Mouse (Mus musculus): ENCODE results near the gene Herpud1.
"Not testable (repeated sequence)": the region's sequence is repeated elsewhere in the genome, so short reads cannot be mapped to it uniquely, and the experiment has no call there.

The Herpud1 gene

DNA sequence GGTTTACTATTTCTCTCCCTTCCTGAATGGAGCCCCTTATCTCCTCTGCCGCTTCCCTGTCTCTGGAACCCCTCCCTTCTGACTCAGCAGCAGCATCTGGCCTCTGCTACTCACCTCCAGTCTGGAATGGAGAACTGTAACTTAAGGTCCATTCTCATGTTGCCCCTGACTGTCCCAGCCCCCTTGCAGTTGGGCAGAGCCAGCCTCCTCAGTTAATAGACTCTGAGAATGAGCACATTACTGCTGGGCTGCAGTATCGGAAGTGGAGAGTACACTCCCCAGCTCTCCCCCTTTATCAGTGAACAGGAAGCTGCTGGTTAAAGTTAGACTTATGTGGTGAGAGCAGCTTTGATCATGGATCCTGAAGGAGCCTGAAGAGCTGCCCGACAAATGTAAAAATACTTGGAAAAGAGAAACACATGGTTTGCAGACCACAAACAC, 10.7 kb upstream of the Herpud1 start:
- no peak for DNase-seq (ENCODE audit: low spot score in 2 of 2)

DNA sequence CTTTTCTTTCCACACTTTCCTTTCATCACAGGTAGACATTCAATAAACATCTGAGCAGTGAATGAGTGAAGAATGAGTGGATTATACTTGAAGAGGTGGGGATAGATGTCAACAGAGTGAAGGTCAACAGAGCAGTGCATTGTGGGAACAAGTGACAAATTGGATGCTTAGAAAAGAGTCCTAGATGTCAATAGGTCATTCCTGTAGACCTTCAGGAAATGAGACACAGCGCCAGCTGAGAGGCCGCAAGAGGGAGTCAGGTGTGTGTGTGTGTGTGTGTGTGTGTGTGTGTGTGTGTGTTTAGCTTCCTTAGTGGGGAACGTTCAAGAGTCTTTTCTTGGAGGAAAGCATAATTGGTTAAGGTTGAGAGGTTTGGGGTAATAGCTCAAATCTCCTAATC, 10.1 kb upstream of the Herpud1 start:
- no peak for DNase-seq (ENCODE audit: low spot score in 2 of 2)

DNA sequence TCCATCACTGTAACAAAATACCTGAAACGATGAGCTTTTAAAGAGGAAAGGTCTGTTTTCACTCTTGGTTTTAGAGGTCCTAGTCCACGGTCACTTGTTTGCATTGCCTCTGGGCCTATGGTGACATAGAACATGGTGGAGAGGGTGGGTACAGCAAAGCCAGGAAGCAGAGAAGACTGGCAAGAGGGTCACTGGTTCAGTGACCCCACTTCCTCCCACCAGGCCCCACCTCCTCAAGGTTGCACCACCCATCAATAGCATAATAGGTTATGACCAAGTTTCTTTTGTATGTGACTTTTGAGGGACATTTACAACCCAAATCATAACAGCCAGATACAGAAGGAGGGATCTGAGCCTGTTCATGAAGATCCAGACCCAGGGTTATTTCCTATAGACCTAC, 9.7 kb upstream of the Herpud1 start:
- DNase-seq (ENCODE audit: low spot score in 2 of 2) = no peak

DNA sequence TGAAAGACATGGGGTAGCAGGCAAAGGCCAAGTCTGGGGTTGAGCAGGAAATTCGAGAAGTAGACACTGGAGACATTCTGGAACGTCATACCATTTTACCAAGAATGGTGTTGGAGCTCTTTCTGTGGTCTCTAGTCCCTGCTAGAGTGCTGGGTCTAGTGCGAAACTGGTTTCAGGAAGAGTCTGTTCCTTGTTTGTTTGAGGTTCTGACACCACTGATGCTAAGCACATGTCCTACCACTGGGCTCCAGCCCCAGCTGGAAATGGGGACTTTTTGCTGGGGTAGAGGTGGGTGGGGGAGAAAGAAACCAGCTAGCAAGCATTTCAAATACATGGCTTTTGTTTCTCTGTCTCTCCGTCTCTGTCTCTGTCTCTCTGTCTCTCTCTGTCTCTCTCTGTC, 9.2 kb upstream of the Herpud1 start:
- no peak for DNase-seq (ENCODE audit: low spot score in 2 of 2)

DNA sequence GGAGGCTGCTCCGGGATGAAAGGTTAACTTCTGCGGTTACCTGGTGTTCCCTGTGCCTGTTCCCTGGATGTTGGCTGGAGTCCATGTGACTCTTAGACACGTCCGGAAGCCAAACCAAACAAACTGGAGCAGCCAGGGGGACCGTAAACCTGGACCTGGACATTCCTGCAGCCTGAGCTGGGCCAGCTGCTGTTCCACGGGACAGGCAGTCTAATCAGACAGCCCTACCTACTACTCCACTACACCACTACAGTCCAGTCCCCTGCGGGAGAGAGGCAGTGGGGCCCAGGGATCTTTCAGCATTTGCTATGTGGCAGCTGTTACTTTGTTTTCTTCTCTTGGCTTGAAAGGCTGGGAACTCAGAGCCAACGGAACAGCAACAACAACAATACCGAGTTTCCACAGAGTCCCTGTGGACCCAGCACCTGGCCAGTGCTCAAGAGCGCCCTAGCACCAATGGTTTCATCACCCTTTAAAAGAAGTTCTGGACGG, 8.5 kb upstream of the Herpud1 start:
- peak; percentile 51 to 59 for DNase-seq (ENCODE audit: low spot score in 2 of 2)

DNA sequence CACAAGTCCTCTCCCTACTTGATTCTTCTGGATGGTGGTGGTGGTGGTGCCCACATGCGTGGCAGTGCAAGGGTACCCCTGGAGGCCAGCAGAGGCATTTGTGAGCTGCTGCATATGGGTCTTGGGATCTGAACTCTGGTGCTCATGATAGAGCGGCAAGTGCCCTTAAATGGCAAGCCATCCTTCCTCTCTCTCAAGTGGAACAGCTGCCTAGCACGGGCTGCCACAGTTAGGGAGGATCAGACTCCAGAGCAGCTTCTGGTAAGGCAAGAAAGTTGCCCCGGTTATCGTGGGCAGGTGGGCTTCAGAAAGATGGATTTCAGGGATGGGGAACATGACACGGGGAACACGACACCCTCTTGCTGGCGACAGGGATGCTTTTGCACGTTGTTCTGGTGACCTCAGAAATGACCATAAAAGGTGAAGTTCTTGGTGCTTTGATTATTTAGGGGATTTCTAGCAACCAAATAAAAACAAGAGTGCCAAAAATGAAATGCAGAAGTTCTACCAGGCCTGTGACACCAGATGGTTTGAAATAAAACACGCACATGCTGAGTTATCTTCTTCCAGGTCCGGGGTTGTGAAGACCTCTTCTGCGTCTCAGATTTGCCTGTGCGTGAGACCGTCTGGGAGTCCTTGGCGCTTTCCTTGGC, 7.3 kb upstream of the Herpud1 start:
- no peak for DNase-seq (ENCODE audit: low spot score in 2 of 2)

DNA sequence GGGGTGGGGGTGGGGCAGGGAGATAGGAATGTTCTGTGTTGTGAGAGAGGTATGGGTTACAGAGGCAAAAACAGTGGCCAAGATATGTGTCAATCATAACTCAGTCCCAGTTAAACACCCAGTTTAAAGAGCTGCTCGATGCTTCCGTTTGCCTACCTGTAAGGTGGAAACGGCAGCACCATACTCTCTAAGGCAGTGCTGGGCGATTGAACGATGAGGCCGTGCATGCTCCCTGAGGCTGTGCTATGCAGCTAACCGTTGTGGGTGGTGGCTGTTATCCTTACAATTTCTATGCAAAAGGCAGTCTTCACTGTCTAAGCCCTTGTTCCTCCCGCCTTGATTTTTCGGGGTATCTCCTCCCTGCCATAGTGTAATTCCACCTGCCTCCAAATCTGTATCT, 6.6 kb upstream of the Herpud1 start:
- no peak for DNase-seq (ENCODE audit: low spot score in 2 of 2)

DNA sequence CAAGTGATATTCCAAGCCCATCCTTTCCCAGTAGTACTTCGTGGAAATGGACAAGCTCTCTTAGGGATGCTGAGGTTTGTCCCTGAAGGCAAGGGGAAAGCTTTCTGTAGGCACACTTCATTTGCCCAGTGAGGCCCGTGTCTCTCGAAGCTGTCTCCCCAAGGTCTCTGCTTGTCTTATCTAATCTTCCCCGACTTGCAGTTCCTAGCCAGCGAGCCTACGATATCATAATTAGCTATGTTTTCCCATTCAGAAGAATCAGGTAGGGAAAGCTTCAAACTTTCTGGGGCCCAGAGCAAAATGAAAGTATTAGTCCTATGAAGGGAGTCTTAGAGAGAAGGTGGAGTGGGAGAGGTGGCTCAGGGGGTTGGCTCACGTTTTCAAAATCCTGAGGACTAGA, 2.1 kb upstream of the Herpud1 start:
- DNase-seq (ENCODE audit: low spot score in 2 of 2) = no peak

DNA sequence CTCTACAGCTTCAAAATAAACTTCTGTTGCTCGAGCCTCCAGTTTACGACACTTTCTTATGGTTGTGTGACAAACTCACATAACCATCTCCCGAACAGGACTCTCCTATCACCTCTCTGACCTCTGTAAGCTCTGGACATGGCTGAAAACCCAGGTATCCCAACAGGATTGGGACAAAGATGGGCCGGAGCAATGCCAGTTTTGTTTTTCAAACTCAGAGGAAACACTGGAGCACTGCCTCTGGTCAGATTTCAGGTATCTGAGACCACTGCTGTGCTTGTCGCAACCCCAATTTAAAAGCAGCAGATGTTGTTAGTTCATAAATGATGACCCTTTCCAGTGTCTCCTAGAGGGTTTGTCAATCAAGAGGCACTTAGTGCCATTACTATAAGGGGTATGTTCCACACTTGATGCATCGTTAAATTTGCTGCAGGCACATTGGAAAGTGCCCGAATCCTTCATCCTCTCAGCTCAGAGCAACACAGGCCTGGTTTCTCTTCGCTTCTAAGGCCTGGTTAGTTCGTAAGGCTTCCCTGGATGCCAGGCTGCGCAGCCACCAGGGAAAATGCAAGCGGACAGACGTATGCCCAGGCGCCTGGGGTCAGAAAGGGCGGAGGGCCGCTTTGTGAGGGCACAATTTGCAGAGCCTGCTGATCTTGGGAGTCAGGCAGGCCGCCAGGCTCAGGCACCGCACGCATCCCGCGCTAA, 578 bp upstream of the Herpud1 start:
- DNase-seq (ENCODE audit: low spot score in 2 of 2) = no peak

DNA sequence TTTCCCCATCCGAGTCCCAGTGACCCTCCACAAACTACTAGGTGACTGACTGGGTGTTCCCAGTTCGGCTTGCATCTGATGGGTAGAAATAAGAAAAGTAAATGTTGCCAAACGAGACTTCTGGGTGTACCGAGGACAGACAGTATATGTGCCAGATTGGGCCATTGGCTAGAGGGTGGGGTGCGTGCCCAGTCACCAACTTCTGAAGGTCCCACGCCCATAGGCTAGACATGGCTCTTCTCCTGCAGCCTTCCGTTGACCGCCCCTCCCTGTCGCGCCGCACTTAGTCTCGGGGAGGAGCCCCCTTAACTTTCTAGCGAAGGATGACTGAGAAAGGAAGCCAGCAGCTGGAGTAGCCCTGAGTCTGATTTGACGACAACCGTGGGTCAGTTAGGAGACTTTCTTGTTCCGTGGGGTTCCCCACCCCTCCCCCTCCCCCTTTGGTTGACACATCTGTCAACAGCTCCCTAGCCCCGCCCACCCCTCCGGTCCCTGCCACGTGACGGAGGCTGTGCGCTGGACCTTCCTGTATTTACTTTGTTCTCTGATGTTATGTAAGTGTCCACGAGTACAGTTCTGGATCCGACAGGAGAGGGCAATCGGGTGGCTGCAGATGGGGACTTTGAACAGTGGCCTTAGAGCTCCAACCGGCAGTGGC, 918 bp downstream of the Herpud1 start:
- DNase-seq (ENCODE audit: low spot score in 2 of 2) = peak; percentile 75 to 86

DNA sequence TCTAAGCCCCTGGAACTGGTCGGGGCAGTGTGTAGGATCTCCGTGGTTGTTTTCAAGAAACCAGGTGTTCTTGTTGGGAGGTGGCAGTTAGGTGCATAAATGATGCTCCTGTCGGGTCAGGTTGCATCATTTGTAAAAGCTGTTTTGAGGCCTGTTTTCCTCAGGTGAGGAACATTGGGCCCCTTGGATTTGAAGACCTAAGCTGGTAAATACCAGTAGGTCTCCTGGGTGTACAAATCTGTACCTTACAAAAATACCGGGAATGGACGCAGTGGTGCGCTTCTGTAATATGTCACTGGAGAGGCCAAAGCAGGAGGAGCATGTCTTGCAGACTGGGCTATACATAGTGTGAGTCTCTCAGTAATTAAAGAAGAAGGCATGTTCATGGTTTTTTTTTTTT, 1.5 kb downstream of the Herpud1 start:
- no peak for DNase-seq (ENCODE audit: low spot score in 2 of 2)

DNA sequence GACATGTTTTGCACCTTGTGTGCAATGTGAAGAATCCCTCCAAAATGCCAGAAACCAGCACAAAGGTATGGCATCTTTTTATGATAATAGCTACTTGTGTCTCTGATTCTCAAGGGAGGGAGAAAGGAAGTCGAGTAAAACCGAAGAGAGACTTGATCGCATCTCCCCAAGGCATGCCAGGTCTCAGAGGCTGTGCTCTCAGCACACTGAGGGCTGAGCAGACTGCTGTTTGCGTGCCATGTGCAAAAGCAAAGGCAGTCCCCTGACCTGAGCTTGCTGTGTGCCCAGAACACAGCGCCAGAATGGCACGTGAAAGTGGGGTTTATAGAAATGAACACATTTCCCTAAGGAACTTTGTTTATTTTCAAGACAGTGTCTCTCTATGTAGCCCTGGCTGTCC, 3.3 kb downstream of the Herpud1 start:
- no peak for DNase-seq (ENCODE audit: low spot score in 2 of 2)

DNA sequence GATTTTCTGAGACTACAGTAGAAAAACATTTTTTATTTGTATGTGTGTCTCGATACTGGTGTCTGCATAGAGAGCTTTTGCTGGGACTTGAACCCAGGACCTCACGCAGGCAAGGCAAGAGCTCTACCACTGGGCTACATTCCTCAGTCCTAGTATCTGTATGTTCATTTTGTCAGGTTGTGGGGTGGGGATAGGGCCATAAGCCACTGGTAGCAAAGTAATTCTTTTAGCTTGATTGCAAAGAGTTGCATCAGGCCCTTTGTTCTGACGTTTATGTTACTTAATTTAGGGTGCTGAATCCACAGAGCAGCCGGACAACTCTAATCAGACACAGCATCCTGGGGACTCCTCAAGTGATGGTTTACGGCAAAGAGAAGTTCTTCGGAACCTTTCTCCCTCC, 4.2 kb downstream of the Herpud1 start:
- DNase-seq (ENCODE audit: low spot score in 2 of 2) = no peak

DNA sequence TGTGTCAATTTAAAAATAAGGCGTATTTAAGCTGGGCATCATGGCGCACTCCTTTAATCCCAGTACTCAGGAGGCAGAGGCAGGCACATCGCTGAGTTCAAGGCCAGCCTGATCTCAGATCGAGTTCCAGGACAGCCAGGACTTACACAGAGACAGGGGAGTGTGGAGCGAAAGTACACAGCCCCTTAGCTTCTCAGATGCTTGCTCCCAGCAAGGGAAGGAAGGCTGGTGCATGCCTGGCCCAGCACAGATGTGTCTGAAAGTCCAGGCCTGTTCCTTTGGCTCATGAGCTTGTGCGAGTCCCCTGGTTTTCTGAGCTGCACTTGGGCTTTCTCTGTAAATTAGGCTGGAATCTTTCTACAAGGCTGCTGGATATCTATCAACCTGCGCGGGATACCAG, 4.7 kb downstream of the Herpud1 start:
- no peak for DNase-seq (ENCODE audit: low spot score in 2 of 2)

DNA sequence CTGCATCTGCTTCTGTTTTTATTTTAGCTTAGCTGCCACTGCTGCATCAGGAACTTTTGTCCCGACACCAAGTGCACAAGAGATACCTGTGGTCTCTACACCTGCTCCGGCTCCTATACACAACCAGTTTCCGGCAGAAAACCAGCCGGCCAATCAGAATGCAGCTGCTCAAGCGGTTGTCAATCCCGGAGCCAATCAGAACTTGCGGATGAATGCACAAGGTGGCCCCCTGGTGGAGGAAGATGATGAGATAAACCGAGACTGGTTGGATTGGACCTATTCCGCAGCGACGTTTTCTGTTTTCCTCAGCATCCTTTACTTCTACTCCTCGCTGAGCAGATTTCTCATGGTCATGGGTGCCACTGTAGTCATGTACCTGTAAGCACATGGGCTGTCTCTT, 5.9 kb downstream of the Herpud1 start:
- DNase-seq (ENCODE audit: low spot score in 2 of 2) = no peak

DNA sequence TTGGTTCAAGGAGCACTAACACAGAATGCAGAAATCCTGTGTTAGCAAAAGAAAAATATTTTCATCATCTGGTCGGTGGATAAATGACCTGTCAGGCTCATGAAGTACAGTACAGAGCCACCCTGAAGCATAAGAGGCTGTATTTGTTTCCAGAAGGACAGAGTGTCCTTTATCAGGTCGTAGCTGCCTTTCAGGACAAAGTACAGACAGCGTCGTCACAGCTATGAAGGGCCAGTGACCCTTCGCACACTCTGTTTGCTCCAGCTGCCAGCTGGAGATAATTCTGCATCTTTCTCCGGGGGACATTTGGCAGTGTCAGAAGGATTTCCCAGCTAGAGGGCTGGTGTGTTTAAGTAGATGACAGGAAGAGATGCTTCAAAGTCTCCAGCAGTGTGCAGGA, 6.4 kb downstream of the Herpud1 start:
- DNase-seq (ENCODE audit: low spot score in 2 of 2) = no peak

DNA sequence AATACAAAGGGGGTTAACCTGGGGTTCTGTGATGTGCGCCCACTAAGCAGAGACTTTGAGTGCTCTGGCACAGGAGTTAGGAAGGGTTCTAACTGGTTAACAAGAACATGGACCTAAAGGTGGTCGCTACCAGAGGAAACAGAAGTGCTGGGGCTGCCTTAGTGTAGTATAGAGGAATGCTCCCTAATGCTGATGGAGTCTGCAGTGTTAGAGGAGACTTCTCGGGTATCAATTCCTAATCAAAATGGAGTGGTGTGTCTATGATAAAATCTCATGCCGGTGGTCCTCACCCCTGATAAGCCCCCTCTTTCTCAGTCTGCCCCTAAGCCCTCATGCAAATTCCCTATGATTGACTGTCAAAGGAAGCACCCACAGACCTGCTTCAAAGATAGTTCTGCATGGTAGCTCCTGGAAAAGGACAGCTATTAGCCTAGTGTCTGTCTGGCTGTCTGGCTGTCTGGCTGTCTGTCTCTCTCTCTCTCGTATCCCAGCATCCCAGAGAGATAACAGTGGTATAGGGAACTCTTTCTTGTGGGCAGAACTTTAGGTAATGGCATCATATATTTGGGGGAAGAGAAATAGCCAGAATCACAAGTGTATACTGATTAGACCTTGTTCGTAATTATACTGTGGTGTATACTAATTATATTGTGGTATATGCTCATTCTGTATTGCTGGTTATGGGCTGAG, 9.8 kb downstream of the Herpud1 start:
- DNase-seq (ENCODE audit: low spot score in 2 of 2) = no peak

DNA sequence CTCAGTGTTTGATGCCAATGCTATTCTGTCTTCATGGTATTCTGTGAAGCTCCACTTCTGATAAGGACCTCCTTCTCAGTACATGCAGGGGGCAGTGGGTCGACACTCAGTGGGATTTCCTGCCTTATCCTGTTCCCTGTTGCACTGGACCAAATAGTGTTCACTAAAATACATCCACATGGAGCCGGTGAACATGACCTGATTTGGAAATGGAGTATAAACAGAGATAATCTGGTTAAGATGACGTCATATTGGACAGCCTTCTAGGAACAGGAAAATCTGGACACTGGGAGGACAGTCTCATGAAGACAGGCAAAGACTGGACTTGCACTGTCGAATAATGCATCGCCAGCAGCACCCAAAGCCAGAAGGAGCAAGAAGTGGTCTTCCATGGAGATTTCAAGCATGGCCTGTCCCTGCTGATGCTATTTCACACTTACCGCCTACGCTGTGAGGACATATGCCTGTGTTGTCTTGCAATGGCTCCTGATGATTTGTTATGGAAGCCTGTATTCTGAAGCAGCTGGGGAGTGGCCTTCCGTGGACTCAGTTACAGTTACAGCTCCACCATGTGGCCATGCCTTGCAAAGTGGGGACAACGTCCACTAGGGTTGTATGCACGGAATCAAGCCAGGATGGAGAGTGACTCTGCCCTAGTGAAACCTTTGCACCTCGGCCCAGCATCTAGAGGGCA, 10.9 kb downstream of the Herpud1 start:
- peak in 1 of 2 experiments; percentile 30 for DNase-seq (ENCODE audit: low spot score in 2 of 2)

DNA sequence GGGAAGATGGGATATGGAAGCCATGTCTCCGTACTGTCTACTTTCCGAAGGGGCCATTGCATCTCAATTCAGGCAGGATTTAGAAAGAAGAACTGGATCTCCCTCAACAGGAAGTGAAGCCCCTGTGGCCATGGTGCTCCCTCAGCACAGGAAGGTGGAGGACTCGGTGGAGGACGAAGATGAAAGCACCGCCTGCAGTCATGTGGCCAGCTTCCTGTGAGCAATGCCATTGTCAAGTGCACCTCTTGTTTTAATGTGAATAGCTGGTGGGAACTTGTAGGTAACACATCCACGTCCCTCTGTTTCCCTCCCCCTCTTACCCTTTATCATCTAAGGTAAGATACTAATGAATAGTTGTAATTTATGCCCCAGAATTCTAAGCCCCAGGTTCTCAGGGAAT, 12.3 kb downstream of the Herpud1 start:
- no peak for DNase-seq (ENCODE audit: low spot score in 2 of 2)

DNA sequence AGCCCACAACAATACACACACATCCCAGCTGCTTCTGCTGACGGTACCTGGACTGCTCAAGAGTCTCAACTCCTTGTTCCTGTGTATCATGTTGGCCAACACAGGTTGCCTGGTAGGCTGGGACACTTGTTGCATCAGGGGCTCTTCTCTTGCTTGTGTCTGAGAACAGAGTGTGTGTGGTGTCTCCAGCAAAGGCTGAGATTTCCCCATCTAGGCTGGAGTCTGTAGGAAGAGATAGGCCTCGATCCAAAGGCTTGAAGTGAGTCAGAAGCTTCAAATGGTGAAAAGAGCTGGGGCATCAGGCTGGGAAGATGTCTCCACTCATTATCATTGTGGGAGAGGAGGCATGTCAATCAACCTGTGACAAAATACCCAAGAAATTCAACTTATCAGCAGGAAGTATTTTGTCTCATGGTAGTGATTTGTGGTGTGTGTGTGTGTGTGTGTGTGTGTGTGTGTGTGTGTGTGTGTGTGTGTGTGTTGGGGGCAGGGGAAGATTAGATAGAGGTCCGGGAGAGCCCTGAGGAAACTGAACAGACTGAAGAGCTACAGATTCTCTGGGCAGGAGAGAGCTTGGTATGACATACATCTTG, 13.2 kb downstream of the Herpud1 start:
- no peak for DNase-seq (ENCODE audit: low spot score in 2 of 2)

DNA sequence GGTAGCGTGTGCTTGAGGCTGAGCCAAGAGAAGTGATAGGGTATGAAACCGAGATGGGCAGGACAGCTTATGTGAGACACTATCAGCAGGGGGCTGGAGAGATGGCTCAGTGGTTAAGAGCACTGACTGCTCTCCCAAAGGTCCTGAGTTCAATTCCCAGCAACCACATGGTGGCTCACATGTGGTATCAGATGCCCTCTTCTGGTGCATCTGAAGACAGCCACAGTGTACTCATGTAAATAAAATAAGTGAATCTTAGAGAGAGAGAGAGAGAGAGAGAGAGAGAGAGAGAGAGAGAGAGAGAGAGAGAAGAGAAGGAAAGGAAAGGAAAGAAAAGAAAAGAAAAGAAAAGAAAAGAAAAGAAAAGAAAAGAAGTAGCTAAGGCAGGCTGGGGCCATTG, 13.7 kb downstream of the Herpud1 start:
- DNase-seq (ENCODE audit: low spot score in 2 of 2) = not testable (repeated sequence)

Data from urinary bladder, adult 18-20 months (tissue).